Mouse (Mus musculus): Measurements from ENCODE around the gene Edc4.

DNA sequence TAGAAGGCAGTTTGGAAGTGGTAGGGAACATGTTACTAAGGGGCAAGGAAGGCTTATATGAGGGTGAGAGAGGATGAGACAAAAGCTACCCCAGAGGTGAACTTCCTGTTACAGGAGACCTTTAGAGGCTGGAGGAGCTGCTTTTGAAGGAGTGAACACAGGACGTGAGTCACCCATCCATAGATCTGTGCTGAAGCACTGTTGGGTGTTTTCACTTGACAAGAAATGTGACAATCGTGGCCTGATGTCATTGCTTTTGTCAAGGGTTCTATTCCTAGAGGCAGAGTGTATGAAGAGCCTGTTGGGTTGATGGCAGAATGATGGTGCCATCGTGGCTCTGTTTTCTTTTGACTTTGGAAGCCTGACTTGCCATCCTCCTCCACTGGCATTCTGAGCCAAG, 38.7 kb downstream of the Edc4 start:
- no peak for TF ChIP-seq CTCF (IDR thresholded peaks at IDR 0.05; ENCODE audit: borderline replicate concordance, control insufficient read depth, extremely low read depth, insufficient read depth, low read length, poor library complexity)
- TF ChIP-seq POLR2A (IDR thresholded peaks at IDR 0.05; ENCODE audit: control insufficient read depth, extremely low read depth, insufficient read depth, low read length, poor library complexity) = no peak

Data from thymus, adult 2 months (tissue).